Mouse (Mus musculus) ES-Bruce4 (cell line): ENCODE measurements around the gene Cbarp.

Experiments
- CTCF ChIP-seq: IDR thresholded peaks from one replicate; pipeline ENCODE4 v1.8.1; 2011; ENCODE audit warnings: low read depth, low read length
- POLR2A ChIP-seq: IDR thresholded peaks from one replicate; pipeline ENCODE4 v1.8.1; 2011; ENCODE audit warnings: low read length; ENCODE audit not compliant: insufficient read depth

DNA sequence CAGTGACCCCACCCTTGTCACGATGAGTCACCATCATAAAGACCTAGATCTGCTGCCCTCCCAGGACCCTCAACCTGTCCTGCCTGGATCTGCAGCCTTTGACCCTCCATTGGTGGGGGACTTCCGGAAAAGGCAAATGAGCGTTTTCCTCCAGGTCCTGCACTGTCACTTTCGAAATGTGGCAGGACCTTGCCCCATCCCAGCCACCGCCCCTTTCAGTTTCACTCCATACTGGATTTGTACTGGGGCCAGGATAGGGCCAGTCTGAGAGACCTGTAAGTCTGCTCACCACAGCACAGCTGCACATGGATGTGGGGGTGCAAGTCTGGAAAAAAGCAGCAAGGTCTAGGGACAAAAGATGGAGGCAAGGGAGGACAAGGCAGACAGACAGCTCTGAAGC lies 42.0 kb downstream of the Cbarp start:
- TF ChIP-seq CTCF (no peak), POLR2A (no peak)
